Mouse (Mus musculus) embryonic facial prominence, embryonic 13.5 days (tissue): ENCODE data around the gene Kif1b. TPM values are rescaled to one million over a fixed set of nuclear protein-coding genes. Genes with fewer than 3 reads are reported as not detected.

Experiments used
- ATAC-seq: fragments of 200-750 bp; cut with Nextera tagmentation; 2 replicates; pipeline ENCODE4 v1.8.0; 2017; ENCODE audit warnings: low read depth; ENCODE audit not compliant: insufficient number of reproducible peaks, insufficient read depth, low FRiP score, low TSS enrichment
- H3K27ac ChIP-seq: fragments of 300-500 bp; sonication (generic); 2 replicates; pipeline ENCODE4 v1.5.1; 2015; ENCODE audit warnings: moderate library complexity, mild to moderate bottlenecking, inconsistent platforms
- H3K27me3 ChIP-seq: fragments of 300-500 bp; sonication (generic); 2 replicates; pipeline ENCODE4 v1.6.1; 2015; ENCODE audit warnings: mild to moderate bottlenecking, inconsistent platforms
- H3K36me3 ChIP-seq: fragments of 300-500 bp; sonication (generic); 2 replicates; pipeline ENCODE4 v1.6.1; 2015; ENCODE audit warnings: mild to moderate bottlenecking, inconsistent platforms
- H3K4me1 ChIP-seq: fragments of 300-500 bp; sonication (generic); 2 replicates; pipeline ENCODE4 v1.6.1; 2015; ENCODE audit warnings: inconsistent platforms
- H3K4me2 ChIP-seq: fragments of 300-500 bp; sonication (generic); 2 replicates; pipeline ENCODE4 v1.6.1; 2015; ENCODE audit warnings: moderate library complexity, mild to moderate bottlenecking, inconsistent platforms
- H3K4me3 ChIP-seq: fragments of 300-500 bp; sonication (generic); 2 replicates; pipeline ENCODE4 v1.5.1; 2015; ENCODE audit warnings: mild to moderate bottlenecking, inconsistent platforms
- H3K9ac ChIP-seq: fragments of 300-500 bp; sonication (generic); 2 replicates; pipeline ENCODE4 v1.6.1; 2015; ENCODE audit warnings: mild to moderate bottlenecking, inconsistent platforms
- H3K9me3 ChIP-seq: fragments of 300-500 bp; sonication (generic); 2 replicates; pipeline ENCODE4 v1.6.1; 2016; ENCODE audit warnings: inconsistent platforms
- WGBS: fragments of 180-500 bp; shearing (Covaris S2); methylation state at CpG from one replicate; pipeline ENCODE4 v1.1.7; 2015; ENCODE audit warnings: mixed read lengths; 5-methylcytosine and 5-hydroxymethylcytosine counted together
- polyA plus RNA-seq: library from polyadenylated mRNA; unstranded; fragments of >200 nt; fragmentation: Nextera tagmentation; extraction: Ambion mirVana; gene quantifications from 2 replicates; pipeline ENCODE4 v1.2.1, GENCODE M21; 2015

The Kif1b gene
- polyA plus RNA-seq, 1 experiment from 2014 or later = 42.8 TPM

GRCm38 (mm10) chr4:149291061-149291460 lies 16.4 kb downstream of the Kif1b start:
- peaks cover 13% of the 10 kb centered on the region for H3K4me1 ChIP-seq
- 87% methylated on average over 9 of the region's 9 CpGs for WGBS
- H3K9ac ChIP-seq = no peak overlapping the region

DNA sequence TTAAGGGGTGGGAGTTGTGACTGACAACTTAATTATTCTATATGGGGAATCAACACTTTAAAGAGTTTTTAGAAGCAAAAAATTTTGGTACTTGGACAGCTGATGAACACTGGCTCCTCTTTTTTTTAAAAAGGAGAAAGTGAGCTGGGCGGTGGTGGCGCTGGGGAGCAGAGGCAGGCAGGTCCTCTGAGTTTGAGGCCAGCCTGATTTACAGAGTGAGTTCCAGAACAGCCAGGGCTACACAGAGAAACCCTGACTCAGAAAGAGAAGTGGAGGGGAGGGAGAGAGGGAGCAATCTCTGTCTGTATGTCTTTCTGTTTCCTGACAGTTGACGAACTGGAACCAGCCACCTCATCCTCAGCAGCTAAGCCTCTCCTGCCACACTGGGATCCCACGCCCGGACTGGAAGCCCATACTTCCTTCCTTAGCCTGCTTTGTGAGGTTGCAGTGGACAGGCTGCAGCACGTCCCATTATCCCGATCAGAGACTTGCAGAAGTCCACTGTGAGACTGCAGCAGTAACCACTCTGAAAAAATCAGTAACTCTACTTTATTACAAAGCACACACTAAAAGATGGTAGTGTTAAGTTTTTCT lies 17.2 kb downstream of the Kif1b start:
- no peak overlapping the region for H3K4me3 ChIP-seq
- H3K36me3 ChIP-seq = peaks cover 18% of the 10 kb centered on the region
- no peak for ATAC-seq
- H3K4me2 ChIP-seq = no peak overlapping the region
- H3K27me3 ChIP-seq = no peaks in the 10 kb centered on the region
- peaks cover 9% of the 10 kb centered on the region for H3K4me1 ChIP-seq
- WGBS = 81% methylated on average over 7 of the region's 7 CpGs
- H3K27ac ChIP-seq = no peak overlapping the region
- H3K9me3 ChIP-seq = no peaks in the 10 kb centered on the region
- no peak overlapping the region for H3K9ac ChIP-seq

More at GRCm38 (mm10) chr4:149291061-149291460, 16.4 kb downstream of the Kif1b start:
- H3K9me3 ChIP-seq = no peaks in the 10 kb centered on the region
- peaks cover 18% of the 10 kb centered on the region for H3K36me3 ChIP-seq
- no peak overlapping the region for H3K4me2 ChIP-seq
- no peak overlapping the region for H3K4me3 ChIP-seq
- H3K27me3 ChIP-seq = no peaks in the 10 kb centered on the region
- no peak overlapping the region for H3K27ac ChIP-seq
- ATAC-seq = no peak

DNA sequence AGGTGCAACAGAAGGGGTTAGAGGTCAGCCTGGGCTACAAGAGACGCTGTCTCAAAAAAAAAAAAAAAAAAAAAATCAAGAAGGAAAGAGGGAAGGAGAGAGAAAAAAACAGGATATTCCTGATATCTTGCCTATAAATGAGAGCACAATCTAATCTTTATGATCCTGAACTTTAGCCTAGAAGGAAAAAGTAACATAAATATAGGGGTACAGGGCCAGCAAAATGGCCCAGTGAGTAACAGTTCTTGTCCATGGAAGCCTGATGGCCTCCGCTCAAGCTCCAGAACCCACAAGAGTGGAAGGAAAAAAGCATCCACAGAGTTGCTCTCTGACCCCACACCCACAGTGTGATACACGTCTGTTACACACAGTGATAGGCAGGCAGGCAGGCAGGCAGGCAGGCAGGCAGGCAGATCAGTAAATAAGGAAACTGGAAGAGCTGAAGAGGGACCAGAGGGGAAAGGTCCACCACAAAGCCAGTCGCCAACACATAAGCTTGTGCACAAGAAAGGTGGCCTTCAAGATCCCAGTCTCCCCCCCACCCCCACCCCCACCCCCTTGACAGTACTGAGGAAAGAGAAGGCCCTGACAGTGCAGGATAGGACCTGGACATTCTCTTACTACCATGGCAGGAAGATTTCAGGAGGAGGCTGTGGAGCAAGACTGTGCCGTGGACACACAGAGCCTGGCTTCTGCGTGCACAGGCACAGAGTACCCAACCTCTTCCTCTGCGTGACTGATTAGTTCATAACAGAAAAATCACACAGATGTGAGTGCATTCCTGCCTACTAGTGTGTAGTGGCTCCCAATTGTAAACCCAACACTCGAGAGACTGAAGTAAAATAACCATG lies 21.0 kb downstream of the Kif1b start:
- no peak for ATAC-seq
- no peaks in the 10 kb centered on the region for H3K27me3 ChIP-seq
- 78% methylated on average over 8 of the region's 8 CpGs for WGBS

DNA sequence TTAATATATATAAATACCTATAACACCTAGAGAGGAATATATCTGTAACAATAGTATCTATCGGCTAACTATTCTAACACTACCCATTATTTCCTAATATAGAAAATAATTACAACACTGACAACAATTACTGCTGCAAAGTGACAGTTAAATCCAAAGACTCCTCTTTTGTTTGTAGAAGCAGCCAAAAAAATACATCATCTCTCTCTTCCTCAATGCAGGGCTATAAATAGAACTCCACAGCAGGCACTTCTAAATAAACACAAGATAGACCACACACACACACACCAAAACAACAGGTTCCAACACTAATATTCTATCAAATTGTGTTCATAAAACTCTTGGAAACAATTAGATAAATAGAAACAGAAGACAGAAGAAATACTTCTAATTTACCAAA lies 21.8 kb downstream of the Kif1b start:
- no peak for ATAC-seq
- peaks cover 9% of the 10 kb centered on the region; the same call in 1 of the 2 replicates for H3K4me1 ChIP-seq
- peaks cover 13% of the 10 kb centered on the region for H3K36me3 ChIP-seq
- WGBS = 89% methylated on average over 1 of the region's 1 CpGs
- H3K4me3 ChIP-seq = no peak overlapping the region
- H3K9ac ChIP-seq = no peak overlapping the region
- H3K27ac ChIP-seq = no peak overlapping the region
- H3K27me3 ChIP-seq = no peaks in the 10 kb centered on the region
- no peaks in the 10 kb centered on the region for H3K9me3 ChIP-seq
- H3K4me2 ChIP-seq = no peak overlapping the region

More for the DNA sequence above, 21.0 kb downstream of the Kif1b start:
- Histone ChIP-seq H3K4me3 (no peak overlapping the region), H3K27ac (no peak overlapping the region), H3K4me2 (no peak overlapping the region), H3K9ac (no peak overlapping the region), H3K9me3 (no peaks in the 10 kb centered on the region), H3K4me1 (peaks cover 9% of the 10 kb centered on the region; the same call in 1 of the 2 replicates), H3K36me3 (peaks cover 18% of the 10 kb centered on the region)

GRCm38 (mm10) chr4:149283018-149283417 lies 24.5 kb downstream of the Kif1b start:
- no peak overlapping the region for H3K4me2 ChIP-seq
- no peak overlapping the region for H3K4me3 ChIP-seq
- no peaks in the 10 kb centered on the region for H3K9me3 ChIP-seq
- no peak for ATAC-seq
- no peaks in the 10 kb centered on the region for H3K36me3 ChIP-seq
- H3K9ac ChIP-seq = no peak overlapping the region
- H3K4me1 ChIP-seq = peaks cover 17% of the 10 kb centered on the region; the same call in 1 of the 2 replicates
- no peak overlapping the region for H3K27ac ChIP-seq
- no peaks in the 10 kb centered on the region for H3K27me3 ChIP-seq
- WGBS = 90% methylated on average over 3 of the region's 3 CpGs

DNA sequence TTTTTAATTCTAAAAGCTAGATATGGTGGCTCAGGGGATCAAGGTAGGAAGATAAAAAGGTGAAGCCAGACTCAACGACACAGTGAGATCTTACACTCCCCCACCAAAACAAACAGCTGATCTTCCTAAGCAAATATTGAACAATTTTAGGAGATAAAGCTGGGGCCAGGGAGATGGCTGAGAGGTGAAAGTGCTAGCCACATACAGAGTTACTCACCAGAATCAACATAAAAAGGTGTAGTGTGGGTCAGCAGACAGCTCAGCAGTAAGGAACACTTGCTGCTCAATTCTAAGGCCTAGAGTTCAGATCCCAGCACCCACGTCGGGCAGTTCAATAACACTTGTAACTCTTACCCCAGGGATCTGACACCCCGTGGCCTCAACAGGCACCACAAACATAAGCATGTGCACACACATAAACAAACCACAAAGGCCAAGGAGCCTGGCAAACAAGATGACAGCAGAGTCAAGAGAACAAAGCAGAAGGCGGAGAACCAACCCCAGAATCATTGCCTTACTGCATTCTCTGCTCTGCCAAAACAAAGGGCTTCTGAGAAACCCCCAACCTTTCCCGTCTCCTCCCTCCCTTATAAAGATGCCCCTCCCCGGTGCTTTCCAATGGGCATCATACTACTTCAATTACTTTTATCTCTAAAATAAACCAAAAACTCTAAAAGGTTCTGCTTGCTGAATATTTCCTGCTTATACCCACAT lies 25.3 kb downstream of the Kif1b start:
- no peak overlapping the region for H3K9ac ChIP-seq
- H3K27me3 ChIP-seq = no peaks in the 10 kb centered on the region
- H3K27ac ChIP-seq = no peak overlapping the region
- no peak overlapping the region for H3K4me2 ChIP-seq
- H3K36me3 ChIP-seq = no peaks in the 10 kb centered on the region
- ATAC-seq = no peak
- H3K4me3 ChIP-seq = no peak overlapping the region
- peaks cover 22% of the 10 kb centered on the region for H3K4me1 ChIP-seq
- 72% methylated on average over 7 of the region's 7 CpGs for WGBS
- no peaks in the 10 kb centered on the region for H3K9me3 ChIP-seq

GRCm38 (mm10) chr4:149277571-149277970 lies 29.9 kb downstream of the Kif1b start:
- 40% methylated on average over 4 of the region's 4 CpGs for WGBS
- peaks cover 3% of the 10 kb centered on the region; the same call in 1 of the 2 replicates for H3K9me3 ChIP-seq
- no peak overlapping the region; the same call in 1 of the 2 replicates for H3K27ac ChIP-seq

GRCm38 (mm10) chr4:149273128-149273527 lies 34.4 kb downstream of the Kif1b start:
- Histone ChIP-seq H3K9ac (no peak overlapping the region), H3K4me3 (no peak overlapping the region), H3K4me2 (no peak overlapping the region), H3K27ac (no peak overlapping the region), H3K4me1 (peaks cover 5% of the 10 kb centered on the region), H3K36me3 (peaks cover 60% of the 10 kb centered on the region), H3K27me3 (no peaks in the 10 kb centered on the region), H3K9me3 (peaks cover 3% of the 10 kb centered on the region; the same call in 1 of the 2 replicates)
- WGBS = 97% methylated on average over 1 of the region's 1 CpGs
- ATAC-seq = no peak

More at GRCm38 (mm10) chr4:149277571-149277970, 29.9 kb downstream of the Kif1b start:
- peak; percentile 78; the same call in 1 of the 2 replicates for ATAC-seq
- peaks cover 13% of the 10 kb centered on the region for H3K4me1 ChIP-seq
- peaks cover 35% of the 10 kb centered on the region for H3K36me3 ChIP-seq
- H3K4me2 ChIP-seq = peak overlapping the region; percentile 18; the same call in 1 of the 2 replicates
- no peak overlapping the region for H3K9ac ChIP-seq
- H3K27me3 ChIP-seq = no peaks in the 10 kb centered on the region
- H3K4me3 ChIP-seq = no peak overlapping the region

GRCm38 (mm10) chr4:149270541-149270940 lies 37.0 kb downstream of the Kif1b start:
- peaks cover 78% of the 10 kb centered on the region for H3K36me3 ChIP-seq
- 98% methylated on average over 6 of the region's 6 CpGs for WGBS

DNA sequence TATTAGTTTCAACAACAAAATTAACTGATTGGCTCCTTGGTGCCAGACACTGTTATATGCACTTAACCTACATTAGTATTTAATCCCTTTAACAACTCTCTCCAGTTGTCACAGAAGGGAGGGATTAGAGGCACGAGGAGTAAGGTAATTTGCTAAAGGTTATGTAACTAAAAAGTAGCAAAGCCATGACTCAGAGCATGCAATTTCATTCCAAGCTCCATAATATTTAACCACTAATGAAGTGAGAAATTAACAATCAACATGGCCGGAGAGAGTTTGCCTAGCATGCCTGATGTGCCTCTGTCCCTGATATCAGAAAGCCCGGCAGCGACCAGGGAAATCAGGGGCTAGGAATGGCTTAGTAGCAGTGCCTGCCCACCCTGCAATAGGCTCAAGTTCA lies 38.5 kb downstream of the Kif1b start:
- WGBS = 80% methylated on average over 4 of the region's 4 CpGs
- H3K27me3 ChIP-seq = no peaks in the 10 kb centered on the region
- H3K4me2 ChIP-seq = no peak overlapping the region
- H3K36me3 ChIP-seq = peaks cover 73% of the 10 kb centered on the region
- H3K9ac ChIP-seq = no peak overlapping the region
- H3K27ac ChIP-seq = no peak overlapping the region
- no peaks in the 10 kb centered on the region for H3K4me1 ChIP-seq
- H3K9me3 ChIP-seq = peaks cover 3% of the 10 kb centered on the region; the same call in 1 of the 2 replicates
- H3K4me3 ChIP-seq = no peak overlapping the region
- ATAC-seq = no peak

More at GRCm38 (mm10) chr4:149270541-149270940, 37.0 kb downstream of the Kif1b start:
- H3K4me1 ChIP-seq = no peaks in the 10 kb centered on the region
- no peak overlapping the region for H3K9ac ChIP-seq
- H3K27me3 ChIP-seq = no peaks in the 10 kb centered on the region
- H3K27ac ChIP-seq = no peak overlapping the region
- peaks cover 3% of the 10 kb centered on the region; the same call in 1 of the 2 replicates for H3K9me3 ChIP-seq
- no peak for ATAC-seq
- H3K4me2 ChIP-seq = no peak overlapping the region
- no peak overlapping the region for H3K4me3 ChIP-seq

GRCm38 (mm10) chr4:149264895-149265294 lies 42.6 kb downstream of the Kif1b start:
- Histone ChIP-seq H3K9ac (no peak overlapping the region), H3K4me1 (no peaks in the 10 kb centered on the region), H3K4me2 (no peak overlapping the region), H3K27me3 (no peaks in the 10 kb centered on the region), H3K9me3 (no peaks in the 10 kb centered on the region), H3K36me3 (peaks cover 70% of the 10 kb centered on the region), H3K27ac (no peak overlapping the region), H3K4me3 (no peak overlapping the region)
- ATAC-seq = no peak
- 95% methylated on average over 2 of the region's 2 CpGs for WGBS
